Mouse (Mus musculus) liver, adult 2 months (tissue): ENCODE results near the gene Mbnl2.

ENCODE experiments used
- CTCF ChIP-seq: fragments of 200-500 bp; IDR thresholded peaks from 2 replicates; pipeline ENCODE4 v1.5.1; 2011; ENCODE audit warnings: low read depth, low read length, control low read depth
- POLR2A ChIP-seq: fragments of 200-500 bp; IDR thresholded peaks from 2 replicates; pipeline ENCODE4 v1.6.1; 2011; ENCODE audit warnings: low read length, control low read depth; ENCODE audit not compliant: insufficient read depth; ENCODE audit errors: extremely low read depth

- TF ChIP-seq CTCF (no peak), POLR2A (no peak)
Observed at GRCm38 (mm10) chr14:120312661-120313406, 37.4 kb downstream of the Mbnl2 start.
